Comparison of ENCODE assay signal across 10 mouse cellular contexts in genomic region chr5:127406014-127406655, GRCm38 (mm10).
DNase-seq lines count a peak whose midpoint lies in the region; ATAC-seq and TF ChIP-seq lines count a peak whose summit lies in the region.
"Had no signal": no experiment of that assay in that cellular context is flagged by ENCODE, and none has a peak within 500 bp of the region (broad histone marks: within the 10 kb centered on the region; RNA-seq: fewer than 3 reads in every experiment).

No protein-coding gene starts in this region.

- H3K4me3 ChIP-seq in intestine, embryonic 14.5 days (ENCODE audit: low read depth, low read length): no peak overlapping the region
- no peak overlapping the region for H3K4me3 ChIP-seq in intestine, postnatal 0 days (ENCODE audit: low read depth, low read length)
- H3K4me3 ChIP-seq in embryonic facial prominence, embryonic 11.5 days (ENCODE audit: low read depth, low read length): no peak overlapping the region
- no peak overlapping the region for H3K4me3 ChIP-seq in hindbrain, embryonic 15.5 days
- H3K4me3 ChIP-seq in midbrain, embryonic 15.5 days: no peak overlapping the region
- H3K4me3 ChIP-seq: left cerebral cortex, adult 2 months had no signal

- no peak for TF ChIP-seq CTCF in intestine, postnatal 0 days (IDR thresholded peaks at IDR 0.05; ENCODE audit: low read depth)

- H3K27ac ChIP-seq in intestine, embryonic 14.5 days (ENCODE audit: low read depth): peak overlapping the region; percentile 27
- H3K27ac ChIP-seq in intestine, postnatal 0 days (ENCODE audit: low read depth, low read length): no peak overlapping the region
- peak overlapping the region; percentile 47; the same call in 1 of the 2 replicates for H3K27ac ChIP-seq in embryonic facial prominence, embryonic 11.5 days (replicated peaks; ENCODE audit: low read depth, low read length)
- peak overlapping the region; percentile 43 for H3K27ac ChIP-seq in hindbrain, embryonic 15.5 days (replicated peaks)
- H3K27ac ChIP-seq in midbrain, embryonic 15.5 days: no peak overlapping the region
- H3K27ac ChIP-seq: left cerebral cortex, adult 2 months had no signal

- no peak overlapping the region for H3K4me2 ChIP-seq in intestine, embryonic 14.5 days (ENCODE audit: low read length)
- H3K4me2 ChIP-seq in intestine, postnatal 0 days (replicated peaks; ENCODE audit: low read depth): no peak overlapping the region
- H3K4me2 ChIP-seq in embryonic facial prominence, embryonic 11.5 days (ENCODE audit: low read depth, low read length): no peak overlapping the region
- 0 out of 2 replicates have a peak overlapping the region, but pooled peaks have one; percentile 20 for H3K4me2 ChIP-seq in hindbrain, embryonic 15.5 days
- 0 out of 2 replicates have a peak overlapping the region, but pooled peaks have one; percentile 1 for H3K4me2 ChIP-seq in midbrain, embryonic 15.5 days

- WGBS in intestine, embryonic 14.5 days: 9% methylated on average over 9 of the region's 9 CpGs
- WGBS in intestine, postnatal 0 days: 13% methylated on average over 9 of the region's 9 CpGs
- 17% methylated on average over 9 of the region's 9 CpGs for WGBS in embryonic facial prominence, embryonic 11.5 days
- WGBS in hindbrain, embryonic 15.5 days: 37% methylated on average over 9 of the region's 9 CpGs
- 19% methylated on average over 9 of the region's 9 CpGs for WGBS in midbrain, embryonic 15.5 days

- H3K36me3 ChIP-seq in intestine, embryonic 14.5 days (ENCODE audit: control insufficient read depth, insufficient read depth, low read length): no peaks in the 10 kb centered on the region
- no peaks in the 10 kb centered on the region for H3K36me3 ChIP-seq in intestine, postnatal 0 days (ENCODE audit: control insufficient read depth, insufficient read depth)
- no peaks in the 10 kb centered on the region for H3K36me3 ChIP-seq in embryonic facial prominence, embryonic 11.5 days (replicated peaks; ENCODE audit: control insufficient read depth, insufficient read depth, low read depth, low read length)
- H3K36me3 ChIP-seq in hindbrain, embryonic 15.5 days: no peaks in the 10 kb centered on the region
- H3K36me3 ChIP-seq in midbrain, embryonic 15.5 days (replicated peaks): no peaks in the 10 kb centered on the region

- peak; percentile 53 for DNase-seq in intestine, embryonic 14.5 days (ENCODE audit: low spot score)
- peak; percentile 75 for DNase-seq in embryonic facial prominence, embryonic 11.5 days (ENCODE audit: low spot score)
- no peak for DNase-seq in kidney, adult 8-10 months
- DNase-seq in gastrocnemius, postnatal 14 days: no peak
- no peak for DNase-seq in urinary bladder, postnatal 25 days (ENCODE audit: low spot score)
- DNase-seq: thymus, adult 18-20 months had no signal

- no peak; the same call in 1 of the 2 replicates for ATAC-seq in intestine, embryonic 14.5 days (replicated peaks; ENCODE audit: low FRiP score, low TSS enrichment, low read depth)
- ATAC-seq in intestine, postnatal 0 days: no peak
- ATAC-seq in embryonic facial prominence, embryonic 11.5 days (replicated peaks; ENCODE audit: insufficient number of reproducible peaks, low FRiP score, low TSS enrichment, low read depth): peak; percentile 77
- ATAC-seq in hindbrain, embryonic 15.5 days (ENCODE audit: low FRiP score, low read depth): no peak
- ATAC-seq in midbrain, embryonic 15.5 days (replicated peaks): no peak

- 0 out of 2 replicates have a peak, but pooled peaks cover 5% of the 10 kb centered on the region for H3K9me3 ChIP-seq in intestine, embryonic 14.5 days (ENCODE audit: control insufficient read depth, low read length)
- H3K9me3 ChIP-seq in intestine, postnatal 0 days (ENCODE audit: control insufficient read depth): no peaks in the 10 kb centered on the region
- no peaks in the 10 kb centered on the region for H3K9me3 ChIP-seq in embryonic facial prominence, embryonic 11.5 days (replicated peaks; ENCODE audit: control insufficient read depth, low read length)
- H3K9me3 ChIP-seq in hindbrain, embryonic 15.5 days: no peaks in the 10 kb centered on the region
- no peaks in the 10 kb centered on the region; the same call in 1 of the 2 replicates for H3K9me3 ChIP-seq in midbrain, embryonic 15.5 days

- H3K4me1 ChIP-seq in intestine, embryonic 14.5 days (replicated peaks; ENCODE audit: control insufficient read depth, insufficient read depth, low read length): peaks cover 15% of the 10 kb centered on the region
- H3K4me1 ChIP-seq in intestine, postnatal 0 days (replicated peaks; ENCODE audit: control insufficient read depth, insufficient read depth, low read length): no peaks in the 10 kb centered on the region
- H3K4me1 ChIP-seq in embryonic facial prominence, embryonic 11.5 days (ENCODE audit: control insufficient read depth, insufficient read depth, low read length): peaks cover 6% of the 10 kb centered on the region
- peaks cover 20% of the 10 kb centered on the region for H3K4me1 ChIP-seq in hindbrain, embryonic 15.5 days (replicated peaks)
- peaks cover 11% of the 10 kb centered on the region for H3K4me1 ChIP-seq in midbrain, embryonic 15.5 days

- H3K27me3 ChIP-seq in intestine, embryonic 14.5 days (replicated peaks; ENCODE audit: control insufficient read depth, insufficient read depth, low read length): no peaks in the 10 kb centered on the region
- H3K27me3 ChIP-seq in intestine, postnatal 0 days (replicated peaks; ENCODE audit: control insufficient read depth, insufficient read depth, low read length): no peaks in the 10 kb centered on the region
- no peaks in the 10 kb centered on the region for H3K27me3 ChIP-seq in embryonic facial prominence, embryonic 11.5 days (ENCODE audit: control insufficient read depth, insufficient read depth, low read length)
- no peaks in the 10 kb centered on the region for H3K27me3 ChIP-seq in hindbrain, embryonic 15.5 days
- H3K27me3 ChIP-seq in midbrain, embryonic 15.5 days (replicated peaks): no peaks in the 10 kb centered on the region

- intact Hi-C loops in gastrocnemius, postnatal 14 days (cut with DNase I; ENCODE audit: low total_unique reads): no loop called here

- no peak overlapping the region for H3K9ac ChIP-seq in intestine, embryonic 14.5 days (ENCODE audit: low read length)
- no peak overlapping the region for H3K9ac ChIP-seq in intestine, postnatal 0 days (ENCODE audit: low read depth, low read length)
- no peak overlapping the region for H3K9ac ChIP-seq in embryonic facial prominence, embryonic 11.5 days (replicated peaks; ENCODE audit: low read length)
- H3K9ac ChIP-seq in hindbrain, embryonic 15.5 days: no peak overlapping the region
- H3K9ac ChIP-seq in midbrain, embryonic 15.5 days: no peak overlapping the region

Comparison
In these comparisons a context has a peak if more than half of its experiments do, and no peak if none do; other contexts are left out.
1. H3K27ac ChIP-seq: peak in intestine, embryonic 14.5 days (single experiment), embryonic facial prominence, embryonic 11.5 days (single experiment) and hindbrain, embryonic 15.5 days (single experiment); none in intestine, postnatal 0 days (single experiment) and midbrain, embryonic 15.5 days (single experiment).
2. DNase-seq: peak in intestine, embryonic 14.5 days (single experiment) and embryonic facial prominence, embryonic 11.5 days (single experiment); none in kidney, adult 8-10 months (0 of 2), gastrocnemius, postnatal 14 days (single experiment) and urinary bladder, postnatal 25 days (single experiment).
3. H3K4me2 ChIP-seq: peak in hindbrain, embryonic 15.5 days (single experiment) and midbrain, embryonic 15.5 days (single experiment); none in intestine, embryonic 14.5 days (single experiment), intestine, postnatal 0 days (single experiment) and embryonic facial prominence, embryonic 11.5 days (single experiment).